Mouse (Mus musculus): Measurements from ENCODE around the gene Fam184b. TPM values are rescaled to one million over a fixed set of nuclear protein-coding genes. Genes with fewer than 3 reads are reported as not detected.

The Fam184b gene
- polyA plus RNA-seq, 1 experiment from 2014 or later: 2.1 TPM

Other genes starting within 250 kb of the Fam184b start
- gene Qdpr, start 189.4 kb downstream of the Fam184b start, polyA plus RNA-seq (2015; fragmentation: Nextera tagmentation; extraction: Ambion mirVana): 113 and 116 TPM in 2 replicates
- gene Clrn2, start 185.9 kb downstream of the Fam184b start, polyA plus RNA-seq (2015; fragmentation: Nextera tagmentation; extraction: Ambion mirVana): 0.18 and 0.43 TPM in 2 replicates
- gene Lap3, start 146.2 kb downstream of the Fam184b start, polyA plus RNA-seq (2015; fragmentation: Nextera tagmentation; extraction: Ambion mirVana): 31.5 and 35.1 TPM in 2 replicates
- gene Med28, start 119.4 kb downstream of the Fam184b start, polyA plus RNA-seq (2015; fragmentation: Nextera tagmentation; extraction: Ambion mirVana): 264 and 272 TPM in 2 replicates
- gene Ncapg, start 30.3 kb upstream of the Fam184b start, polyA plus RNA-seq (2015; fragmentation: Nextera tagmentation; extraction: Ambion mirVana): 11.9 and 12.2 TPM in 2 replicates
- 57.5 and 59.1 TPM in 2 replicates for gene Lcorl, start 218.0 kb upstream of the Fam184b start, polyA plus RNA-seq (2015; fragmentation: Nextera tagmentation; extraction: Ambion mirVana)

Data from hindbrain, embryonic 13.5 days (tissue).